Mouse (Mus musculus) regulatory T cell (primary cell): ENCODE data around the gene Tmem259.

Experiments used
- in situ Hi-C: fragments of 300-600 bp; cut with MboI, MseI; formaldehyde crosslinking; loops from one replicate; pipeline ENCODE4 v1.15.1; 2025; ENCODE audit warnings: high pct_unique_total_duplicates

The Tmem259 gene

DNA sequence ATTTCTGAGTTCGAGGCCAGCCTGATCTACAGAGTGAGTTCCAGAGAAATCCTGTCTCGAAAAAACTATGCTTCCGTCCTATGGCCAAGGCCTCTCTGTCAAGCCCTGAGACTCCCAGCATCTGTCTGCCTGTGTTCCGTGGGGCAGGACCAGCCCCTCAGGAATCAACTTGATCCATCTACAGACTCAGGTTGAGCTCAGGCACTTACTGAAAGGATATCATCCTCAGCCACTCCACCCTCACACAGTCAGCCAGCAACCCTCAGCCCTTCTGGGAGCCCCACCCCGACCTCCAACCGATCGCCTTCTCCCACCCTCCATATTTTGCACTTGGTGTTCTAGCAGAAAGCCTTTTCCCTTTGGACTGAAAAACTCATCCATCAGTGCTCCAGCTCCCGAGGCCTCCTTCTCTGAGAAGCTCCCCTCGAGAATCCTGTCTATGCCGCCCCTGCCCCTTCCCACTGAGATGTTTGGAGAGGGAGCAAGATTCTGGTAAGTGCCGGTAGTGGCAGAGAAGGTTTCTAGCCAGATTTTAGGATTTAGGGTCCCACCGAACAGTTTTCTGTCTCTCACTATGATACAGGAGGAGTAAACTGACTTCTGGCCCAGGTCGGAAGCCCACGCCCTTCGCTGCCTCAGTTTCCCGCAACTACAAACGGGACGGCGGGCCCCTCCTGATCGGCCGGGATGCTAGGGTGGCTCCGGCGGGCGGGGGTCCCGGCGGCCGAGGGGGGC, 3.8 kb upstream of the Tmem259 start:
- in situ Hi-C loops = loop anchor here (5.0 to 10.0 kb wide), 2 partner anchors 127 to 154 kb away; partner anchors contain the start of genes Cbarp and Stk11

DNA sequence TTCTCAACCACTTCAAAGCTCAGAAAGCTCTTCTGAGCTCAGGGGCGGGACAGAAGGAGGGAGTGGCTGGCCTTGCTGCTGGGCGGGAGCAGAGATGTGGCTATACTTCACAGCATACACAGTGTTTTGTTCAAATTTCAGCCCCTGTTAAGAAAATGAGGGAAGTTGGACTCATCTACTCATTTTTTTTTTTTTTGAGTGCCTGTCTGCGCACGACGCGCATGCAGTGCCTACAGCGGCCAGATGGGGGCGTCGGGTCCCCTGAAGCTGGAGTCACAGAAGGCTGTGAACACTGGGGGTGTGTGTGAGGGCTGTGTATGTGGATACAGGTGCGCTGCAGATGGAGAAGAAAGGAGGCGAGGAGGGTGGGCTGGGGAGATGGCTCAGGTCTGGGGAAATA, 2.8 kb upstream of the Tmem259 start:
- in situ Hi-C loops = loop anchor here (5.0 to 10.0 kb wide), 2 partner anchors 128 to 155 kb away; partner anchors contain the start of genes Cbarp and Stk11

DNA sequence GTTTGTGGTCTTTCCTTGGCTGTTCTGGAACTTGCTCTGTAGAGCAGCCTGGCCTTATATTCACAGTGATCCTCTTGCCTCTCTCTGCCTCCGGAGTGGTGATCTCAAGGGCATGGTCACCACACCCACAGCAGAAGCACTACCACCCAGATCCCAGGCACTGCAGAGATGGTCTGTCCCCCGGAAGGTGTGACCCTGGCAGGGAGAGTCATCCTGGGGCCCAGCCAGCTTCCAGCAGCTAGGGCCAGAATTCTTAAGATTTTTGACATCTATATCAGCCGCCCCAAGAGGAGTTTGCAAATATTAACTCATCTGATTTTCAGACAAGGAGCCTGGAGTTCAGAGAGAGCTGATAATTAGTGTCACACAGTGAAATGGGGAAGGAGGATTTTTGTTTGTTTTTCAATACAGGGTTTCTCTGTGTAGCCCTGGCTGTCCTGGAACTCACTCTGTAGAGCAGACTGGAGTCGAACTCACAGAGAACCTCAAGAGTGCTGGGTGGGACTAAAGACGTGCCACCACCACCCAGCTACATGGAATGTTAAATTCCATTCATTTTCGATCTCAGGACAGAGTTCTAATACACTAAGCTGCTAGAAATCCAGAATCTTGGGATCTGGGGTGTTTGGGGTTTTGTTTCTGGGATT, 2.2 kb upstream of the Tmem259 start:
- in situ Hi-C loops = loop anchor here (5.0 to 10.0 kb wide), 2 partner anchors 128 to 156 kb away; partner anchors contain the start of genes Cbarp and Stk11

DNA sequence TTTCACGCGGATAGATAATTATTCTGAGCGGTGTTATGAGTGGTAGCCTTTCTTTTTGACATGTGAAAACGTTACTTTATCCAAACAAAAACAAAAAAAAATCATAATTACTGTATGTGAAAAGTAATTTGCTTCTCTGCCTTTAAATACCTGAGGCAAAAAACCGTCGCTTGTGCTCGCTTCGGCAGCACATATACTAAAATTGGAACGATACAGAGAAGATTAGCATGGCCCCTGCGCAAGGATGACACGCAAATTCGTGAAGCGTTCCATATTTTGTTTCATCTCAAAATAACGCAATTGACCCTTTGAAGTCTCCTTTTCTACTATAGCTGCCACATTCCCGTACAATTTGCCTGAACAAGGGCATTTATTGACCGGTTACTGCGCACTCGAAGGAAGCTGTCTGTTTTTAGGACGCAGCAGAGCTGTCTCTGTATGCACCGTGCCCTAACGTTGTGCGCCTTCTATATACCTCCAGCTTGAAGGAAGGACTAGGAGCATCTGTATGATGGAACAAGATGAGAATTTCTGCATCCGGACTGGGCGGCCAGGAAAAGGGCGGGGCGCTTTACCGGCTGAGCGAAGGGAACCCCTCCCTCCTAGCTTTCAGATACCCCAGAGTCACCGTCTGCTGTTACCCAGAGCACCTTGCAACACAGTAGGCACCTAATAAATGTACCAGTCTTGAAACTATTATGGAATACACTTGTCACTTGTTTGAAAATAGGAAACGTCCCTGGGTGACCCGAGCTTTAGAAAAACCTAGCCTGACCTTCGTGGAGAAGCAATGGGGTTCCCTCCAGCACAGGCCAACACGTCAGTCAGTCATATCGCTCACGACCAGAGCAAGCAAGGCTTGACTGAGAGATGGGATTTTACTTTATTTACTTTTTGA, 1.5 kb upstream of the Tmem259 start:
- in situ Hi-C loops = loop anchor here (5.0 to 10.0 kb wide), 2 partner anchors 129 to 157 kb away; partner anchors contain the start of genes Cbarp and Stk11

DNA sequence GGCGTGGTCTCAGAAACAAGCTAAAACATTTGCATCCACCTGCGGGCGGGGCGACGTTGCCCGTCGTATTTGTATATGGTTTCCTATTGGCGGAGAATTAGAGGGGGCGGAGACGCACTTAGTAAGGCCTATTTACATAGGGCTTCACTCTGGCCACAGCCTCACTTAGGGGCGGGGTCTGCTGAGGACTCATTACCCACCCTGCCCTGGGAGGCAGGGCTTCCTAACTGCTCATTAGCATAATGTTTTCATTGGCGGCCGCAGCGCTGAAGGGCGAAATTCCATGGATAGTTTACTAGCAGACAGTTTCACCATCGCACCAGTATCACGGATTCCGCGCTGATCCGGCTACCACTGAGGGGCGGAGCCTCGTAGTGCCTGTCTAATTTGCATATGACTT, 741 bp upstream of the Tmem259 start:
- in situ Hi-C loops = loop anchor here (5.0 to 10.0 kb wide), 2 partner anchors 130 to 157 kb away; partner anchors contain the start of genes Cbarp and Stk11

DNA sequence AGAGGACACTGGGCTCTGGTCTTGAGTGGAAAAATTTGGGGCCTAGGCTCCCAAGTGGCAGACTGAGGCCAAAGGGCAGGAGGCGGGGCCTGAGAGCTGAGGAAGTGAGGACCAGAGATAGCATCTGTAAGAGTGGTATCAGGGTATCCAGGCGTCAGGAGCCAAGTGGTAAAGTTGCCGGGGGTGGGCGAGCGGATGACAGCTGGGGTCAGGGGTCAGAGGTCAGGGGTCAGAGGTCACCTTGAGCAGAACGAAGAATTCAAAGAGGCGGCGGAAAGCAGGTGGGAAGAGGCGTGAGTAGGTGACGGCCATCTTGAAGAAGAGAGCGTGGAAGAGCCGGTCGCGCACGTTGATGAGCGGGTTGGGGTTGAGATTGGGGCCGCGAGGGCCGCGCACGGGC, 460 bp downstream of the Tmem259 start:
- in situ Hi-C loops = loop anchor here (10.0 kb wide), 1 partner anchor 131 kb away; the partner anchor contains the start of gene Stk11

DNA sequence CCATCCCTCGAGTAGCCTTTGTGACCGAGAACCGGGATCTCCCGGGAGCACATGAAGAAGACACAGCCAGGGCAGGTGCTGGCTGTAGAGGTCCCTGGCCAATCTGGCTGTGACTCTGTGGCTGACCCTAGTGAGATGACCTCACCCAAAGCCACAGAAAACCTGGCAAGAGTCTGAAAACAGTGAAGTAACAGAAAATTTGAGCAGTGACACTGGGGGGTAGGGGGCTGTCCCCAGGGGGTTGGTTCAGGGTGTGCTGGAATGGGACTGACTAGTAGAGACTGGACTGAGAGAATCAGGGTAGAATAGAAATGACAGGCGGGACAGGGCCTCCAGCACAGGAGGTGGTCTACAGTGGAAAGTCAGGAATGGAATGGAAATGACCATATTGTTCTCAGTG, 925 bp downstream of the Tmem259 start:
- in situ Hi-C loops = loop anchor here (10.0 kb wide), 1 partner anchor 132 kb away; the partner anchor contains the start of gene Stk11

DNA sequence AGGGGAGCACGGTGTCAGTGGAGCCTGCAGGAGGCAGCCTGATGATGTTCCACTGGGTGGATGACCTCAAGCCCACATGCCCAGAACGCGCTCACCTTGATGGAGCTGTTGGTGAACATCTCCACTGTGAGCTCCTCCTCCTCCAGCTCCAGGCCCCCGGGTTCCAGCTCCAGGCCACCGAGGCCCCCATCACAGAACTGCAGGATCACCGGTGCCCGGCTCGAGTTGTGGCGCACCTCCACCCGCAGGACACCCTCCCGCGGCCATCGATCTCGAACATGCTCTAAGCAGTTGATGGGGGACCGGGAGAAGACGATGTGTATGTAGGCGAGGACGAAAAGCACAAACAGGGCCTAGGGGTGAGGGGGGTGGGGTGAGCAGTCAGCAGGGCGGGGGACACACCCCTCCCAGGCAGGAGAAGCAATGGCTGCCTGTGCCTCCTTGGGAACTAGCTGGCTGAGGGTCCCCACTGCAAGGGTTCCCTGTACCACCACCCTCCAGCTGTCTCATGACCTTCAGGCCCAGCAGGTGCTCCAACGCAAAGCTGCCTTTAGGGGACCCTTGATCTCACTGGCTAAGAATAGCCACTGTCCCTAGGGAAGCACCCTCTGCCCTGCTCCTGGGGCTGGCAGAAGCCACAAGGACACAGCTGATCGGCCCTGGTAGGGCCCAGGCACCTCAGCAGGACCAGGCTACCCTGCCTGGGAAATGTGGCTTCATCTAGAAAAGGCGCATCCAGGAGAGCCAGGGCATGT, 4.6 kb downstream of the Tmem259 start:
- in situ Hi-C loops = loop anchor here (10.0 kb wide), 1 partner anchor 135 kb away; the partner anchor contains the start of gene Stk11

DNA sequence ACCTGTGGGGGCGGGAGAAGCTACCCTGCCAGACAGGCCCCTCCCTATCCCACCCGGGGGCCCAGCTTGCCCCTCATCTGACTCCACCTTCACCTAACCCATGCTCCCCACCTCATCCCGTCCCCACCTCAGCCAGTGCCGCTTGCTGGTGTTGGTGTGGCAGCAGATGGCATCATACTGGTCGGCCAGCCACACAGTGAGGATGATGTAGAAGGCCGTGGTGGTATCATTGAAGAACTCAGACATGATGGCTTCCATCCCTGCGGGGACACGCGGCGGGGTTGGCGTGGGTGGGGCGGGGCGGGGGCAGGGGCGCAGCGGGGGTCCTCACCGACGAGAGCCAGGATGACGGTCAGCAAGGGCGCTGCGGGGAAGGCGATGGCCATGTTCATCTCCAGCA, 6.1 kb downstream of the Tmem259 start:
- in situ Hi-C loops = no loop called here

DNA sequence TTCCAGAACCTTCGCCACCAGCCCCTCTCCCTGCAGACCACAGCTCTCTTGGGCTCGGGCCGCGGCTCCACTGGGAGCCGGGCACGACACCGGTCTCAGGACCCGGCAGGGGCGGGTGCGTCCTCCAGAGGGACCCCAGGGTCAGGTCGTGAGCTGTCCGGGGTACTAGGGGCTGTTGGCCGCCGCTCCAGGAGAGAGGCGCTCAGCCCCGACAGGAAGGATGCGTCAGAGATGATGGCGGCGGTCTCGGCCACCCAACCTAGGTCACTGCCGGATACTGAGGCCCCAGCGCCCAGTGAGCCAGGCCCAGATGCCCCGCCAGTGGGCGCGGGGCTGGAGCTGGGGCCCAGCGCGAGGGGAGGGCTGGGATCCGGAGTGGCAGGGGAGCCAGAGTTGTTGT, 6.8 kb downstream of the Tmem259 start:
- in situ Hi-C loops = no loop called here

DNA sequence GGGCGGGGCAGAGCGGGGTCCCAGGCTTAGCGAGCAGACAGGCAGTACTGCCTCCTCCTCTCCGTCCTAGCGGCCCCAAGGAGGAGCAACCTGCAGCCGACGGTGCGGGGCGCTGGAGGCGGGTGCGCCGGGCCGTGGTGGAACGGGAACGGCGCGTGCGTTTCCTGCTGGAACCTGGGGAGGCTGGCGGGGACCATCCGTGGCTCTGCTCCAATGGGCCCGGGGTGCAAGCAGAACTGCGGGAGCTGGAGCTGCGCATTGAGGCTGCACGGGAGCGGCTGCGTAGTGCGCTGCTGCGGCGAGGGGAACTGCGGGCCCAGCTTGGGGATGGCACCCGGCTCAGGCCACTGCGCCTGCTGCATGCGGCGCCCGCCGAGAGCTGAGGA, 7.4 kb downstream of the Tmem259 start:
- in situ Hi-C loops = no loop called here

DNA sequence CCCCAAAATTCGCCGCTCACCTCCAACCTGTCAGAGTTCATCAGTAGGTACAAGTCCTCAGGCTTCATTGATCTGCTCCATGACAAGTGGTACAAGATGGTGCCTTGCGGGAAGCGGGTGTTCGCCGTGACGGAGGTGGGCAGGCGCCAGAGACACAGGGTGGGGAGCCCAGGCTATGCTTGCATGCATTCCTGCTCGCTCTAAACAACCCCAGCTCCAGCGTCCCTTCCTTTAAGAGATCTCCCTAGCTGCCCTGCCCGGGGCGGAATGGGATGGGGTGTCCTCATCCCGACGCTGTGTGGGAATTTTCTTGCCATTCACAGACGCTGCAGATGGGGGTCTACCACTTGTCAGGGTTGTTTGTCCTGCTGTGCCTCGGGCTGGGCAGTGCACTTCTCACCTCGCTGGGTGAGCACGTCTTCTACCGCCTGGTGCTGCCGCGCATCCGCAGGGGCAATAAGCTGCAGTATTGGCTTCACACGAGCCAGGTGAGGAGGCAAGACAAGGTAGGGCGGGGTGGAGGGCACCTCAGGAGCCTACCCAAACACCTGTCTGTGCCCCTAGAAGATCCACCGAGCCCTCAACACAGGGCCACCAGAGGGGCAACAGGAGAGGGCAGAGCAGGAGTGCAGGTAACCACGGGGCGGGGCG, 7.9 kb downstream of the Tmem259 start:
- in situ Hi-C loops = no loop called here

DNA sequence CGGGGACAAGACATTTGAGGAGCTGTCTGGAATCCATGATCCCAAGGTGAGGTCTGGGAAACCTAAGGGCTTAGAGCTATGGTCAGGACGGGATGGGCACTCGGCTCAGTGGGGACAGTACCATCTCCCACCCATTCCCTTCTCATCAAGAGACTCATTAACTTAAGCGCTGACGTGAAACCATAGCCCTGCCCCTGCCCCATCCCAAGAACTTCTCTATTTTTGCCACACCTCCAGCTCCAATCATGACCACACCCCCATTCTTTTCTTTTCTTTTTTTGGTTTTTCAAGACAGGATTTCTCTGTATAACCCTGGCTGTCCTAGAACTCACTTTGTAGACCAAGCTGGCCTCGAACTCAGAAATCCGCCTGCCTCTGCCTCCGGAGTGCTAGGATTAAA, 9.5 kb downstream of the Tmem259 start:
- in situ Hi-C loops = no loop called here

DNA sequence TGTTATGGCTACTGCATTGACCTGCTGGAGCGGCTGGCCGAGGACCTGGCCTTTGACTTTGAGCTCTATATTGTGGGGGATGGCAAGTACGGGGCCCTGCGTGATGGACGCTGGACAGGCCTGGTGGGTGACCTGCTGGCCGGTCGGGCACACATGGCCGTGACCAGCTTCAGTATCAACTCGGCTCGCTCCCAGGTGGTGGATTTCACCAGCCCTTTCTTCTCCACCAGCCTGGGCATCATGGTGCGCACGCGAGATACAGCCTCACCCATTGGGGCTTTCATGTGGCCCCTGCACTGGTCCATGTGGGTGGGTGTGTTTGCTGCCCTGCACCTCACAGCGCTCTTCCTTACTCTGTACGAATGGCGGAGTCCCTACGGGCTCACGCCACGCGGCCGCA, 10.0 kb downstream of the Tmem259 start:
- in situ Hi-C loops = no loop called here

DNA sequence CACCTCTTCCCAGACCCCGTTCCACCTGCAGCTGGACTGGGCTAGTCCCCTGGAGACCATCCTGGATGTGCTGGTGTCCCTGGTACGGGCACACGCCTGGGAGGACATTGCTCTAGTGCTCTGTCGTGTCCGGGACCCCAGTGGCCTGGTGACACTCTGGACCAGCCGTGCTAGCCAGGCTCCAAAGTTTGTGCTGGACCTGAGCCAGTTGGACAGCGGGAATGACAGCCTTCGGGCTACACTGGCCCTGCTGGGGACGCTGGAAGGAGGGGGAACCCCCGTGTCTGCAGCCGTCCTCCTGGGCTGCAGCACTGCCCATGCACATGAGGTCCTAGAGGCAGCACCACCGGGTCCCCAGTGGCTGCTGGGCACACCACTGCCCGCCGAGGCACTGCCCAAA, 11.3 kb downstream of the Tmem259 start:
- in situ Hi-C loops = no loop called here

DNA sequence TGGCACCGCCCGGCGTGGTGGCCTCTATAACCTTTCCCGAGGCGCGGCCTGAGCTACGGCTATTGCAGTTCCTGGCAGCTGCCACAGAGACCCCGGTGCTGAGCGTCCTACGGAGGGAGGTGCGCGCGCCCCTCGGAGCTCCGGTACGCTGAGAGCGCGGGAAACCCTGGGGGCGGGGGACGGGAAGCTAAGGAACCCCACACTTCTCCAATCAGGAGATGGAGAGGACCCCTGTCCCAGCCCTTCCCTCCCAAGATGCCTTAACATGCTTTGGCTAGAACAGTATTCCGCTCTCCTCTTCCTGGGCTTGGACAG, 13.0 kb downstream of the Tmem259 start:
- in situ Hi-C loops = no loop called here

DNA sequence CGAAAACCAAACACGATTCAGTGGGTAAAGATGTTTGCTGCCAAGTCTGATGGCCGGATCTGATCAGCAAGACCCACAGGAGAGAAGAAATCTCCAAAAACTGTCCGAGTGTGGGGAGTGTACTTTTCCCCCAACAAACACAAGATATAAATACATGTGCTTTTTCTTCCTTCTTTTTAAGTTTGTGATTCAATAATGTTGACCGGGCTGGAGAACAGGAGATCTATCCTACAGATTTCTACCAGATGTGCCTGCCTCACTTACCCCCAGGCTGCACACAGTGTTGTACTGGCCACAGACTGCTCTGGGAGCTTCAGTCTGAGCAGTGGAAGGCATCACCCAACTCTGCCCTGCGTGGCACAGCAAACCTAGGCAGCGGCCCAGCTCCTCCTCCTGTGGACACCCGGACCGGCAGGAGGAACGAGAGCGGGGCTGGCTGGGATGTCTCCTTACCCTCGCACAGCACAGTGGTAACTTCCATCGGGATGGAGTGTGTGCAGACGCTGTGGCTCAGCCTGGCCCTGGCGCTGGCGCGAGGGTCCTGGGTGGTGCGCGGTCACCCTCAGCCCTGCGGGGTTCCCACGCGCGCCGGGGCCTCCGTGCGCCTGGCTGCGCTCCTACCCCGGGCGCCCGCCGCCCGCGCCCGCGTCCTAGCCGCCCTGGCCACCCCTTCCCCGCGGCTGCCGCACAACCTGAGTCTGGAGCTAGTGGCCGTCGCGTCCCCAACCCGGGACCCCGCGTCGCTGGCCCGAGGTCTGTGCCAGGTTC, 13.5 kb downstream of the Tmem259 start, which contains the start of gene Grin3b:
TSS of gene Grin3b (plus strand) at position 301 of the 768 bp plus-strand sequence.
- in situ Hi-C loops = no loop called here

DNA sequence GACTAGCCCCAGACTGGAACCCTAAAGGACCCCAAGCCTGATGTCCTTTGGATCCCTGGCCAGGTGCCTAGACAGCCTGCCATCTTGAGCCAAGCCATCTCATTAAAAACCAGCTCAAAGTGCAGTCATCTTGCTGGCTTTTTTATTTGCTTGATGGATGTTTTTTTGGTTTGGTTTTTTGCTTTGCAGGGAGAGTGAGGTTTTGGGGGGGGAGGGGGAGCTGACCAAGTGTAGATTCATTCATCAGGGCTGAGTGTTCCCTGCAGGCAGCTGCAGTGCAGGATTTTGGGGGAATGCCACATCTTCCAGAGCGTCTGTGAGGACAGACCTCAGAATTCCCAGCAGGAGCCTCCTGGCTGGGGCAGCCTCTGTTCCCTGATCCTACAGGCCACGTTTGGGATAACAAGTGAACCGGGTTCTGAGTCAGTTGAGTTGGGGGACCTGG, 15.0 kb downstream of the Tmem259 start:
- in situ Hi-C loops = no loop called here

DNA sequence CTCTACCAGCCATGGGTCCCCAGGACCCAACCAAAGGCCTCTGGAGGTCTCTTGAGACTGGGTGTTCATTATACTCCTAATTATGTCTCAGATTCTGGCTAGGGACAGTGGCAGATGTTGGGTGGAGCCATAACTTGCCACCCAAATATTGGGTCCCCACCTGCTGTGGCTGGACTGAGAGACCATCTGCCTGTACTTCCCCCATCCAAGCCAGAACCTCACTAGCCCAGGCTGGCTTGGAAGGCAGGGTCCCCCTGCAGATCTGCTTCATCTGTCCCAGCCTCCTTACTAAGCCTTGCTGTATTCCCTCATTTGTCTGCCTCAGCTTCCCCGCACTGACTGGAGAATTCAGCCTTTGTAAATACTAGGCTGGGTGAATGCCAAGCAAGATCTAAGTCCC, 15.9 kb downstream of the Tmem259 start:
- in situ Hi-C loops = no loop called here
